Mouse (Mus musculus): Measurements from ENCODE around the gene Dydc2.

Gene Dydc2

DNA sequence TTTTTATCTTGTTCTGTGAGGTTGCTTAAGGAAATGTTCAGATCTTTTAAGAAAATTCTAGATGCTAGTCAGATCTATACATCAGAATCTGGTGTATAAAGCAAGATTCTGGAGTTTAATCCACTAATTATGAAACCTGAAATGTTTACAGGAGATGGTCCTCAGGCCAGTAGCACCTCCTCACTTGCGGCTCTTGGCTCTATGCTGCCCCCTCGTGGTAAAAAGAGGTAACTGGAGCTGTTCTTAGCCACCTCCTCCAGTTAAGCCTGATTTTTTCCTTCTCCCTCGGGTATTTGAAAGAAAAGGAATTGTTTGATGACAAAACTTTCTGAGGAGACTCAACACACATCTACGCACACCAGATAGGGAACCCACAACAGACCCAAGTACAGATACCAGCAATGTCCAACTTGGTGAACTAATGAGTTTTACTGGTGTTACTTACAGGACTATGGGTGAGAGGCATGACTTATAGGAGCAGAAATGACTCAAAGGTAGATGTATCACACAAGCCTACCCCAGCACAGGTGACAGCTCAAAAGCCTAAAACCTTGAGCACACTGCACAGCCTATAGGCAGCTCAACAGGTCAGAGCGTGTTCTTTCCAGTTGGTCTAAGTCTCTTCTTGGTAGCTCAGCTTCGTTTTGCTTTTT lies 33.7 kb downstream of the Dydc2 start:
- in situ Hi-C loops (cut with MboI, MseI): no loop called here

GRCm38 (mm10) chr14:41033135-41034110 lies 35.6 kb downstream of the Dydc2 start:
- in situ Hi-C loops (cut with MboI, MseI): no loop called here

DNA sequence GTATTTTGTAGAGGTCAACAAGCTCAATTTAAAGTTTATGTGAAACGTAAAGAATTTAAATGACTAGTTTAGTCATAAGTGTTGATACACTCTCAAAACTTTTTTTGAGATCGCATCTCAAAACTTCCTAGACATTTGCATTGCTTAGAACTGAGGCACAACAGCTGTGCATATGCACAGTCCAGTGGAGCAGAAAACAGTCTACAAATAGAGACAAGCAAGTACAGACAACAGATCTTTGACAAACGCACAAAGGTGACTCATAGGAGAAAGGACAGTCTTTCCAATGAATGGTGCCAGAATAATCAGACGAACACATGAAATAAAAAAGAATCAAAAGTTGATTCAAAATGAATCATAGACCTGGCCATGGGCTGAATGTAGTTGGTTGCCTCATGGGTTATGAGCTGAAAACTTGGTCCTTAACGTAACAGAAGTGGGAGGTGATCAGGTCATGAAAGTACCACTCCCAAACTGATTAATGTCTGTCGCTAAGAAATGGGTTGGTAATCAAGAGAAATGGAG lies 38.0 kb downstream of the Dydc2 start:
- in situ Hi-C loops (cut with MboI, MseI): no loop called here

GRCm38 (mm10) chr14:41029303-41029702 lies 39.7 kb downstream of the Dydc2 start:
- in situ Hi-C loops (cut with MboI, MseI): loop anchor here (5.0 kb wide), 2 partner anchors 52 to 117 kb away; no protein-coding TSS in a partner anchor

DNA sequence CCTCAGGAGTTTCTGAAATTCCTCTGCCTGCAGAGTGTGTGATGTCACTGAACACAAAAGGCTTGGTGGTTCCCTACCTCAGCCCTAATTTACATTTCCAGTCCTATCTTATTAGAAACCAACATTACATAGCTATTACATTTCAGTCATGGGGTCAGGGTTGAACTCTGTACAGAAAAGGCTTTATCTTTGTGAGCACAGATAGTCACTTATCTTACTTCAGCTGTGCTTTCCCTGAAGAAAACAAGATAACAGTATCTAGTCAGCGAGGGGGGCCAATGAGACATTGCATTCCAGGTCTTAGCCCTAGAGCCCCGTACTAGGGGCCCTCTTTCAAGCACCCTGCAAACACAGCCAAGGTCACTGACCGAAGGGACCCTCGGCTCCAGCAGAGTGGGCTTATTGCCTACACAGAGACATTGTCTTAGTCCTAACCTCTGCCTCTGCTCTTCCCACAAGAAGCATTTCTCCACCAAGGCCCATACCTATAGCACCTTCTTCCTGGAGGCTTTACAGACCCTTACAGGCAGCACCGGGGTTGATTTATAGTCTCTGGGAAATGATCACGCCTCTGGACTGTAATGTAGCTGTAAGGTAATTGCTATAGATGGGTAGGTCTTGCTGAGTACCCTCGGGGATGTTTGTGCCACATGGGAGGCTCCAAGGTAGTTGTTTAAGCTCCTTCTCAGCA lies 43.3 kb downstream of the Dydc2 start:
- in situ Hi-C loops (cut with MboI, MseI): loop anchor here (5.0 kb wide), 2 partner anchors 48 to 113 kb away; no protein-coding TSS in a partner anchor

DNA sequence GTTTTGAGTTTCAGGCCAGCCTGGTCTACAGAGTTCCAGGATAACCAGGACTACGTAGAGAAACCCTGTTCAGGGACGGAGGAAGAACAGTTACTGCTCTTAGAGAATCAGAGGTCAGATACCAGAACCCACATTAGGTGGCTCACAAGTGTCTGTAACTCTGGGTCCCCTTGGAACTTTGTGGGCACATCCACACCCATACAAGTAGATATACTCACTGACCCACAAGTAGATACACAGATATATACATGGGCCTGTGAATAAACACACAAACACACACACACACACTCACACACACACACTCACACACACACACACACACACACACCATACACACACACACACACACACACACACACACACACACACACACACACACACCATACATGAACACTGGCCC lies 43.9 kb downstream of the Dydc2 start:
- in situ Hi-C loops (cut with MboI, MseI): loop anchor here (5.0 kb wide), 2 partner anchors 48 to 113 kb away; no protein-coding TSS in a partner anchor

DNA sequence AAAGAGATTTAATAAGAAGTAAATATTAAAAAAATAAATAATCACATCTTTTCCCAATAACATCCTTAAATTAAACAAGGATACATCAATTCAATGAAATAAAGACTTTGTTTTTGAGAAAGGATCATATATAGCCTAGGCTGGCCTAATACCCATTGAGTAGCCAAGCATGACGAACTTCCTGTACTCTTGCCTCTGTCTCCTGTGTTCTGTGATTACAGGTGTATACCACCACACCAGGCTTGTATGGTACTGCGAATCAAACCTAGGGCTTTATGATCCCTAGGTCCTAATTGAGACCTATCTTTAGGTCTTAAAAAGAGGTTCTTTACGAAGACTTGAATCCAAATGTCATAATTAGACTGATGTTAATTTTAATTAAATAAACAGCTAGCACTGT lies 47.8 kb downstream of the Dydc2 start:
- in situ Hi-C loops (cut with MboI, MseI): no loop called here

- in situ Hi-C loops (cut with MboI, MseI): no loop called here
Measured at GRCm38 (mm10) chr14:41017460-41017859, 51.5 kb downstream of the Dydc2 start.

- in situ Hi-C loops (cut with MboI, MseI): no loop called here
Measured at GRCm38 (mm10) chr14:41014701-41015240, 54.2 kb downstream of the Dydc2 start.

- in situ Hi-C loops (cut with MboI, MseI): no loop called here
Measured at GRCm38 (mm10) chr14:41013630-41014613, 55.1 kb downstream of the Dydc2 start, which contains the start of gene Fam213a. Fam213a (minus strand) TSS chr14:41013788.

- in situ Hi-C loops (cut with MboI, MseI): no loop called here
Measured at GRCm38 (mm10) chr14:41013143-41013542, 55.9 kb downstream of the Dydc2 start.

GRCm38 (mm10) chr14:41011916-41012315 lies 57.1 kb downstream of the Dydc2 start:
- in situ Hi-C loops (cut with MboI, MseI): no loop called here

DNA sequence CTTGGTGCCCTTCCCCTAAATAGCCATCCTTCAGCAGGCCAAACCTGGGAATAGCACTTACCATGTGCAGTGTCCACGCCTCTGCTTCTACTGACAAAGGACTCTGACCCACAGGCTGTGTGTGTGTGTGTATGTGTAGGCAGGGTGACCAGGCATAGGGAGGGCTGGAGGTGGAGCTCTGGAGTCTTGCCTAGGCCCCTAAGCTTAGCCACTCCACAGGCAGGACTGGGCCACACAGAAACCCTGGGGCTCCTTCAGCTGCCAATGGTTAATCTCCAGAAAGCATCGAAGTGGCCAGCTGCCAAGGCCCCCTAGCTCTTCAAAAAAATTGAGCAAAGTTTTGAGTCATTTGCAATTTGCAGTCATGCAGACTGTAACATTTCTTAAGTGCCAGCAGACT lies 60.9 kb downstream of the Dydc2 start:
- in situ Hi-C loops (cut with MboI, MseI): no loop called here

DNA sequence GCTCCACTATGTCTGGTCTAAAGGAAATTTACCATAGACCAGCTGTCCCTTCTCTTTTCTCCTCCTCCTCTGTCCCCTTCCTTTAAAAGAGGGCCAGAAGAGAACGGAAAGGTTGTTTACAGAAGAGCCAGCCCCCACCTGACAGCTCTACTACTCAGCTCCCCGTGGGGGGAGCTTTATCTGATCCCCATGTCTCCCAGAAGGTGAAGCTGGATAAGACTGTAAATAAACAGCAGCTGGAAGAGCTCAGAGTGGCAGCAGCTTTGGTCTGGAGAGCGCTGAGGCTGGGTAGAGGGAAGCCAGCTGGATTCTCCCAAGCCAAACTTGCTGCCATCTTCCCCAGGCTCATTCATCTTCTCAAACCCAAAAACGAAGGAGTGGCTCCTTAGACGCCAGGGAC lies 61.4 kb downstream of the Dydc2 start:
- in situ Hi-C loops (cut with MboI, MseI): no loop called here

GRCm38 (mm10) chr14:41006899-41007298 lies 62.1 kb downstream of the Dydc2 start:
- in situ Hi-C loops (cut with MboI, MseI): no loop called here

DNA sequence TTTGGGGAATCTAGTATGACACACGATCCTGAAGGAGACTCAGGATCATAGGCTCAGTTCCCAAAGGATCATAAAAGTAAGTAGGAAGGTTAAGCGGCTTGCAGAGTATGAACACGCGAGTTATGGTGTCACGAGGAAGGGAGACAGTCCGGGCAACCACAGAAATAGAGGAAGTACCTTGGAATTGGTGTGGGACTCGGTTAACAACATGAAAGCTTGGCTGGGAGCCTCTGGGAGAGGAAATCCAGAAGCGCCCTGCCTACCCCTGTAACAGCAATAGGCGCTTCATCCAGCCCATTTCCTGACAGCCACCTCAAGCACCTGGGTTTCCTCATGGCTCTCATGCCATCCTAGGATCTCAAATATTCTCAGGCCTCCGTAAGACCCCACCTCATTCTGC lies 62.7 kb downstream of the Dydc2 start:
- in situ Hi-C loops (cut with MboI, MseI): no loop called here

- in situ Hi-C loops (cut with MboI, MseI): no loop called here
Measured at GRCm38 (mm10) chr14:41005716-41006115, 63.3 kb downstream of the Dydc2 start.

GRCm38 (mm10) chr14:41004201-41005141 lies 64.5 kb downstream of the Dydc2 start:
- in situ Hi-C loops (cut with MboI, MseI): no loop called here

GRCm38 (mm10) chr14:41001576-41001975 lies 67.4 kb downstream of the Dydc2 start:
- in situ Hi-C loops (cut with MboI, MseI): no loop called here

Data from regulatory T cell (primary cell).